Mouse (Mus musculus) liver, embryonic 13.5 days (tissue): ENCODE measurements at regions not wholly inside any gene's neighbourhood (a gene's known extent, or its start where the extent isn't known, plus 50 kb on each side); places are given as distances from the start of the nearest gene placed in this dataset.

Source experiments
- ATAC-seq: fragments of 200-750 bp; cut with Nextera tagmentation; 2 replicates; pipeline ENCODE4 v1.8.0; 2017; ENCODE audit warnings: low read depth, mild to moderate bottlenecking, moderate number of reproducible peaks, moderate library complexity
- DNase-seq: peaks from one replicate; pipeline ENCODE4 v3.0.0; 2022
- H3K27ac ChIP-seq: fragments of 300-500 bp; sonication (generic); 2 replicates; pipeline ENCODE4 v1.5.1; 2015; ENCODE audit warnings: moderate library complexity, mild to moderate bottlenecking, inconsistent platforms
- H3K27me3 ChIP-seq: fragments of 300-500 bp; sonication (generic); 2 replicates; pipeline ENCODE4 v1.6.1; 2015; ENCODE audit warnings: mild to moderate bottlenecking, inconsistent platforms
- H3K36me3 ChIP-seq: fragments of 300-500 bp; sonication (generic); 2 replicates; pipeline ENCODE4 v1.6.1; 2015; ENCODE audit warnings: mild to moderate bottlenecking, inconsistent platforms
- H3K4me1 ChIP-seq: fragments of 300-500 bp; sonication (generic); replicated peaks from 2 replicates; pipeline ENCODE4 v1.6.1; 2015; ENCODE audit warnings: inconsistent platforms
- H3K4me2 ChIP-seq: fragments of 300-500 bp; sonication (generic); 2 replicates; pipeline ENCODE4 v1.6.1; 2015; ENCODE audit warnings: inconsistent platforms, mild to moderate bottlenecking, moderate library complexity
- H3K4me3 ChIP-seq: fragments of 300-500 bp; sonication (generic); replicated peaks from 2 replicates; pipeline ENCODE4 v1.5.1; 2015; ENCODE audit warnings: mild to moderate bottlenecking, inconsistent platforms
- H3K9ac ChIP-seq: fragments of 300-500 bp; sonication (generic); 2 replicates; pipeline ENCODE4 v1.6.1; 2015; ENCODE audit warnings: mild to moderate bottlenecking, inconsistent platforms
- H3K9me3 ChIP-seq: fragments of 300-500 bp; sonication (generic); replicated peaks from 2 replicates; pipeline ENCODE4 v1.6.1; 2016; ENCODE audit warnings: inconsistent platforms
- WGBS: fragments of 180-500 bp; shearing (Covaris S2); methylation state at CpG from one replicate; pipeline ENCODE4 v1.1.7; 2015; ENCODE audit not compliant: insufficient replicate concordance; 5-methylcytosine and 5-hydroxymethylcytosine counted together

DNA sequence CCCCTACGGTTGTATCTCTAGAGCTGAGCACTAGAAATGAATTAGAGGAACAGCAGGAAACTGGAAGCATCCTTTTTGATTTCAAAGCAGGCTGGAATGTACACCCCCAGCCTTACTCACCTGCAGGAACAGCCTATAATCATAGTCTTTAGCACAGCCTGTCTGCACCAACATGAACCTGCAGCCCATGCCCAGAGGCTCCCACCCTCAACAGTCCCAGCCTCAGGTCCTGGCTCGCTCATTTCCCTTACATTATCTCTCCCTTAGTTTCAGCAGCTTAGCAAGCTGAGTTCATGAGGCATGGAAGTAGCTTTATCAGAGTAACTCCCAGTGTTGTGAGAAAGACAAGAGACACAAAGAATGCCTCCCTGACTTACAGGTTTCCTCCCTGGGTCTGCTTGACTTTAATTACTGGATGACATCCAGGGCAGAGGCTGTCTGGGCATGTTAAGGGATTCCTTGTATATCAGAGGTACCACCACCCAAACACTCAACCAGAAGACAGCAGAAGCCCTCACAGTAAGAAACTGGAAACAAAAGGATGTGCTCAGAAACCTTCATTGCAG lies 551.2 kb downstream of the Efnb2 start:
- 40% methylated on average over 2 of the region's 2 CpGs for WGBS
- DNase-seq (no peak), ATAC-seq (no peak)
- Histone ChIP-seq H3K9ac (no peak overlapping the region), H3K27me3 (no peaks in the 10 kb centered on the region), H3K27ac (no peak overlapping the region), H3K4me1 (no peaks in the 10 kb centered on the region), H3K4me2 (no peak overlapping the region), H3K9me3 (no peaks in the 10 kb centered on the region), H3K4me3 (no peak overlapping the region), H3K36me3 (no peaks in the 10 kb centered on the region)

DNA sequence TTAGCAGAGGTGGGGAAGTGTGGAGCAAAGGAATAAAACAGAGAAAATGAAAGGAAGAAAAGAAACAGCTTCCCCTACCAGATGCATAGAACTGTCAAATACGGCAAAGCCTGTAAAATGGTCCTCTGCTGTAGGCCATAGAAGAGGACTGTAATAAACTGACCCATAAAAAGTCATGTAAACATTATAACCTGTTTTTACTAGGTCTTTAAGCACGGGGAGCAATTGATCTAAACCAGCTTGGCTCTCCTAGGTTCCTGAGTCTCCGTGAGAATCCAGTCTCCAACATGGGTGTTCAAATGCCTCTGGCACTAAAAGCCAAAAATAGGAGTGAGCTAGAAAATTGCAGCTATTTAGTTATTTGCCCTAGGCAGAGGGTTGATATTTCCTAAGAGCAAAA lies 557.5 kb downstream of the Efnb2 start:
- Histone ChIP-seq H3K36me3 (no peaks in the 10 kb centered on the region), H3K4me3 (no peak overlapping the region), H3K4me2 (no peak overlapping the region), H3K27ac (no peak overlapping the region), H3K9ac (no peak overlapping the region), H3K27me3 (no peaks in the 10 kb centered on the region), H3K9me3 (no peaks in the 10 kb centered on the region), H3K4me1 (no peaks in the 10 kb centered on the region)
- ATAC-seq (no peak), DNase-seq (no peak)
- WGBS: 56% methylated on average over 3 of the region's 3 CpGs

DNA sequence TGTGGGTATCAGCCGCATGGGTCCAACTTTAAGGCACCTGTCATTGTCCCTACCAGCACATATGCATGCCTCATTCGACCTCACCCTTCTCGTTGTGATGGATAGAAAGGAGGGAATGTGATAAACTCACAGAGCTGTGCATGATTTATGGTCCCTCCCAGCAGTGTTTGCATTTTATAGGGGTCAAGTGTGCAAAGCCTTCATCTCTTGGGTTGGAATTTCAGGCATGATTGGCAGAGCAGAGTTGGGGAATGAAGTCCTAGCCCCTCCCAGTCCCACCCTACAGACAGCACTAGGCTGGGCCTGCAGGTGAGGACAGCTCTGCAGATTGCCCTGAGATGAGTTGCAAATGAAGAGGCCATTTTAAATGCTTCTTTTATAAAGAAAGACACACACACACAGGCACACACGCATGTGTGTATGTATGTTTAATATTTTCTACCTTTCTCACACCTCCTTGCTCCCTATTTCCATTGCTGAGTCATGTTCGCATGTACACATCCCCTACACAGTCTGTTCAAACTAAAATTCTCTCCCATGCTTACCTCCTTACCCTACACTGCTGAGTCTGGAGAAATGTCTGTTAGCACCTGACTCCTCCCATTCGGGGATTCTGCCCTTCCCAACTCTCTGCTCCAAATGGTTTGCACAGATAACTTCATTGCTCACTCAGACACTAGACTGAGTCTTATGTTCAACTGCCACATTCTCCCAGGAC lies 558.9 kb downstream of the Efnb2 start:
- Histone ChIP-seq H3K36me3 (no peaks in the 10 kb centered on the region), H3K27ac (no peak overlapping the region), H3K9me3 (no peaks in the 10 kb centered on the region), H3K27me3 (no peaks in the 10 kb centered on the region), H3K4me3 (no peak overlapping the region), H3K4me1 (no peaks in the 10 kb centered on the region), H3K4me2 (no peak overlapping the region), H3K9ac (no peak overlapping the region)
- ATAC-seq: no peak
- DNase-seq: no peak
- WGBS: 61% methylated on average over 6 of the region's 6 CpGs

- Histone ChIP-seq H3K27me3 (no peaks in the 10 kb centered on the region), H3K36me3 (no peaks in the 10 kb centered on the region)
- ATAC-seq: no peak
Measured at GRCm38 (mm10) chr8:8092551-8092950, 568.5 kb downstream of the Efnb2 start.

DNA sequence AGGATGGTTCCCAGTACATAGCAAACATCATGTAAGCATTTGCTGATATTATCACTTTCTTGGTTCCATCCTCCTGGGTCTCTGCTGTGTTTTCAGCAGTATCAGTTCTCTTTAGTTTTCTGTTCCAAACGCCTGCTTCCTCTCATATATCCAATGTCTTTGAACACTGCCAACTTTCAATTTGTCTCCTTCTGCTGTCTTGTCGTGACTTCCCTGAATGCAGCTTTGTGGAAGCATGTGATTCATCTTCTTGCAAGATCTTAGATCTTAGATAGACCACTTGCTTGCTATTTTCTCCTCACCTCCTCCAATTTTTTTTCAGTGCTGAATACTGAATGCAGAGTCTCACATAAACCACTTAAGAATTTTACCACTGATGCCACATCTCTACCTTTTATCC lies 576.4 kb downstream of the Efnb2 start:
- Histone ChIP-seq H3K27me3 (no peaks in the 10 kb centered on the region), H3K27ac (no peak overlapping the region), H3K9ac (no peak overlapping the region), H3K4me1 (no peaks in the 10 kb centered on the region), H3K4me3 (no peak overlapping the region), H3K4me2 (no peak overlapping the region), H3K36me3 (no peaks in the 10 kb centered on the region), H3K9me3 (no peaks in the 10 kb centered on the region)
- WGBS: 48% methylated on average over 2 of the region's 2 CpGs
- ATAC-seq: no peak
- DNase-seq: no peak

More at GRCm38 (mm10) chr8:8092551-8092950, 568.5 kb downstream of the Efnb2 start:
- H3K9me3 ChIP-seq: no peaks in the 10 kb centered on the region
- H3K9ac ChIP-seq: no peak overlapping the region
- no peak overlapping the region for H3K27ac ChIP-seq
- no peak overlapping the region for H3K4me2 ChIP-seq
- no peaks in the 10 kb centered on the region for H3K4me1 ChIP-seq
- DNase-seq: no peak
- H3K4me3 ChIP-seq: no peak overlapping the region

GRCm38 (mm10) chr8:8064074-8064473 lies 597.0 kb downstream of the Efnb2 start:
- Histone ChIP-seq H3K4me3 (no peak overlapping the region), H3K4me1 (no peaks in the 10 kb centered on the region), H3K9ac (no peak overlapping the region), H3K9me3 (no peaks in the 10 kb centered on the region), H3K4me2 (no peak overlapping the region), H3K36me3 (no peaks in the 10 kb centered on the region), H3K27me3 (no peaks in the 10 kb centered on the region), H3K27ac (no peak overlapping the region)
- WGBS: 78% methylated on average over 2 of the region's 2 CpGs
- no peak for DNase-seq
- no peak for ATAC-seq

- ATAC-seq (no peak), DNase-seq (no peak)
- H3K27ac ChIP-seq: no peak overlapping the region
- H3K4me3 ChIP-seq: no peak overlapping the region
- 52% methylated on average over 4 of the region's 4 CpGs for WGBS
- no peaks in the 10 kb centered on the region for H3K4me1 ChIP-seq
- H3K27me3 ChIP-seq: no peaks in the 10 kb centered on the region
- no peaks in the 10 kb centered on the region for H3K36me3 ChIP-seq
- no peaks in the 10 kb centered on the region for H3K9me3 ChIP-seq
- H3K9ac ChIP-seq: no peak overlapping the region
- H3K4me2 ChIP-seq: no peak overlapping the region
Measured at GRCm38 (mm10) chr8:8054224-8054916, 606.7 kb downstream of the Efnb2 start.

GRCm38 (mm10) chr8:8051186-8051585 lies 609.9 kb downstream of the Efnb2 start:
- Histone ChIP-seq H3K36me3 (no peaks in the 10 kb centered on the region), H3K9ac (no peak overlapping the region), H3K4me3 (no peak overlapping the region), H3K27ac (no peak overlapping the region), H3K9me3 (no peaks in the 10 kb centered on the region), H3K4me1 (no peaks in the 10 kb centered on the region), H3K27me3 (no peaks in the 10 kb centered on the region), H3K4me2 (no peak overlapping the region)
- DNase-seq (no peak), ATAC-seq (no peak)
- WGBS: 30% methylated on average over 3 of the region's 3 CpGs

GRCm38 (mm10) chr8:8050778-8051177 lies 610.3 kb downstream of the Efnb2 start:
- Histone ChIP-seq H3K4me2 (no peak overlapping the region), H3K36me3 (no peaks in the 10 kb centered on the region), H3K27me3 (no peaks in the 10 kb centered on the region), H3K9ac (no peak overlapping the region), H3K4me1 (no peaks in the 10 kb centered on the region), H3K9me3 (no peaks in the 10 kb centered on the region), H3K27ac (no peak overlapping the region), H3K4me3 (no peak overlapping the region)
- WGBS: 60% methylated on average over 3 of the region's 3 CpGs
- no peak for ATAC-seq
- DNase-seq: no peak

DNA sequence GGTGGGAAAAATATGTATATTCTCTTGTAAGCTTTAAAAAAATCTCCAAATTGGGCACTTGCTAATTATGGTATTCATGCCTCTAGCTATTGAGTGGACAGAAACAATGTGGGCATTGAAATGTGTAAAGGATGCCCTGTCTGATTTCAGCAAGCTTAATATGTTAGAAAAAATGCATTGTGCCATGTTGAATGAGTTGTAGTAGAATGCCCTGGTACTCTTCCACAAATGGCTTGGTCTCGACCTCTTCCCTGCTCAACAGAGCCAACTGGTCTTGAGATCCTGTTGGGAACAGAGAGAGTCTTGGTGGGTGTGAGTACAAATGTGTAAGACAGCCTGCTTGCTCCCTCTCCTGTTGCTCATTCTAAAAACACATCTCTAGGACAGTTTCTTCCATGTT lies 616.1 kb downstream of the Efnb2 start:
- Histone ChIP-seq H3K36me3 (no peaks in the 10 kb centered on the region), H3K4me3 (no peak overlapping the region), H3K4me2 (no peak overlapping the region), H3K4me1 (no peaks in the 10 kb centered on the region), H3K9ac (no peak overlapping the region), H3K27ac (no peak overlapping the region), H3K9me3 (no peaks in the 10 kb centered on the region), H3K27me3 (no peaks in the 10 kb centered on the region)
- WGBS: 46% methylated on average over 1 of the region's 1 CpGs
- ATAC-seq (no peak), DNase-seq (no peak)

GRCm38 (mm10) chr8:8044296-8044695 lies 616.7 kb downstream of the Efnb2 start:
- DNase-seq (no peak), ATAC-seq (no peak)
- Histone ChIP-seq H3K27ac (no peak overlapping the region), H3K4me1 (no peaks in the 10 kb centered on the region), H3K9me3 (no peaks in the 10 kb centered on the region), H3K27me3 (no peaks in the 10 kb centered on the region), H3K36me3 (no peaks in the 10 kb centered on the region), H3K4me2 (no peak overlapping the region), H3K4me3 (no peak overlapping the region), H3K9ac (no peak overlapping the region)
- 55% methylated on average over 2 of the region's 2 CpGs for WGBS

DNA sequence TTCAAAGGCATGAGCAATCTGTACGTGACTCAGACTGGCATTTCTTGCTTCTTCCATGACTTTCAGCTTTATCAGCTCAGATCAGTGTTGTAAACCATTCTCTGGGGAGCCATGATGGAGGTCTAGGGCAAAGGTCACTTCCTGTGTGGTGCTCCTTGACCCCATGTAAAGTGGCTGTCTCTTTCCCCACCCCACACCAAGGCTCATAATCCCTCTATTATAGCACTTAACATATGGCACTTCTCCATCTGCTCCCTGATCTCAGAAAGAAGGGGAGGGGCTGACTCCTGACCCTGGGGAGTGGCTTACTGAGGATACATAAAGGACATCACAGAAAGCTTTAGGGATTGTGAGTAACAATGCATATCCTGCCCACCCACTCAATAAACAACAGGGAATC lies 623.1 kb downstream of the Efnb2 start:
- ATAC-seq (no peak), DNase-seq (no peak)
- Histone ChIP-seq H3K27ac (no peak overlapping the region), H3K4me3 (no peak overlapping the region), H3K4me2 (no peak overlapping the region), H3K9me3 (no peaks in the 10 kb centered on the region), H3K27me3 (no peaks in the 10 kb centered on the region), H3K9ac (no peak overlapping the region), H3K4me1 (no peaks in the 10 kb centered on the region), H3K36me3 (no peaks in the 10 kb centered on the region)
- 33% methylated on average over 1 of the region's 1 CpGs for WGBS
